Mouse (Mus musculus) right cerebral cortex, postnatal 10 days (tissue): Measurements from ENCODE around the gene Fam172a.
A peak's percentile ranks its signal among the peaks of the same experiment; 100 is the strongest.

ENCODE experiments used
- DNase-seq, 2 experiments: peaks; one replicate each; pipeline ENCODE4 v3.0.0; 2021; ENCODE audit warnings: low spot score in 2 of 2

Gene Fam172a

DNA sequence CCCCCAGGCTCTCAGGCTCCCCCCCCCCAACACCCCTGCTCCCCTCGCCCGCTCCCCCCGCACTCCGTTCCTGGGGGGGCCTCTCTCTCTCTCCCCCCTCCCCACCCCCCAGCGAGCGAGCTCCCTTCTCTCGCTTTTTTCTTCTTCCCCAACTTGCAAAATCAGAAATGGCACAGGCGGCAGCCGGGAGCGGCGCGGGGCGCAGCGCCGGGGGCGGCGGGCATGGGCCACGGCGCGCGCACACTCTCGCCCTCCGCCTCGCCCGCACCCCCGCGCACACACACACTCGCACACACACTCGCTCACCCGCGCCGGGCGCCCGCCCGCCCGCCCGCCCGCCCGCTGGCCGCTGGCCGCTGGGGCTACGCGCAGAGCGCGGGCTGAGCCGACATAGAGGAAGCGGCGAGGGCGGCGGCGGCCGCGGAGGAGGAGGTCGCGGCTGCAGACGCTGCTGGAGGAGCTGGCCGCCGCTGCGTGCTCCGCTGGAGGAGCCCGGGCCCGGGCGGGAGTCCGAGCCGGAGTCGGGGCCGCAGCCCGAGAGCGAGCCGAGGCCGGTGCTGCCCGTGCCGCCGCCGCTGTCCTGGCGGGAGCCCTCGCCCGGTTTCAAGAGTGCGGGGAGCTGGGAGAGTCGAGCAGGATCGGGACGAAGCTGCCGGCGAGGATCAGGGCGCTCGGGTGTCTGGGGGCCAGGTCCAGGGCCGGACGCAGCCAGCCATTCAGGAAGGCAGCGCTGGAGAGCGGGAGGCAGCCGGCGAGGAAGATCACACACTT lies 497.2 kb downstream of the Fam172a start:
- DNase-seq, result peak; percentile 69 to 75

DNA sequence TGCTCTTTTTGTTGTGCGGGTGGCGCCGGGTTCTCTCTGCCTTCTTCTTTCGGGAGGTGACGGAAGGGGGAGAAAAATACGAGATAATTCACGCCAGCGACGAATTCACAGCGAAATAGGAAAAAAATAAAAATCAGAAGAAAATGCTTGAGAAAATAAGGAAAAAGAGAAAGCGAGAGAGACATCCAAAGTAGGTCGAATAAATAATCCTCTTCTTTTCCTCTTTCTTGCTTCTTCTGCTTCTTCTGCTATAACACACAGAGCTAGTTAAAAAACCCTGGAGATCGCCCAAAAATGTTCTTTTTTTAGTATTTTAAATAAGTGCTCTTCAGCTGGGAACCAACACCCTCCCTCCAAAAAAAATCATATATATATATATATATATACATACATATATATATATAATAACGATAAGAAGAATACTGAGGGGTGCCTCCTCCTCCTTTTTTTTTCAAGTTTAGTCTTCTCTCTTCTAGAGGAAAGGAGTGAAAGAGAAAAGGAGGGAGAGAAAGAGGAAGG lies 497.9 kb downstream of the Fam172a start, which contains the start of gene Nr2f1:
TSS of gene Nr2f1 (minus strand) at position 116 of the 519 bp plus-strand sequence.
- no peak for DNase-seq

DNA sequence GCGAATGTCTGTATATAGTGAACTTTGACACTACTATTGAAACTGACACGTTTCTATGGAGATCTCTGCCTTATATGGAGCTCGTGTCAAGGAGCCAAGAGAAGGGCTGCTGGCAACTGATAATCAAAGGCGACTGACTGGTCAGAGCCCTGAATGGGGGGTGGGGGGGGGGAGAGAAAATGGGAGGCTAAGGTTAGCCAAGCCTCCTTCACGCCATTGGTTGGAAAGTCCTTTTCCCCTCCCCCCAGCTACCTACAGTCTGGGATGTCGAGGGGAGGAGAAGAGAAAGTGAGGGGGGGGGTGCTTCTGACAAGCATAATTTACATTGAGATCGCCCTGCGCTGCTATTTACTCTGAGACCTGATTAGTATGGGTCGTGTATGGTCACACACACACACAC lies 498.6 kb downstream of the Fam172a start:
- DNase-seq, result peak; percentile 82 to 89

DNA sequence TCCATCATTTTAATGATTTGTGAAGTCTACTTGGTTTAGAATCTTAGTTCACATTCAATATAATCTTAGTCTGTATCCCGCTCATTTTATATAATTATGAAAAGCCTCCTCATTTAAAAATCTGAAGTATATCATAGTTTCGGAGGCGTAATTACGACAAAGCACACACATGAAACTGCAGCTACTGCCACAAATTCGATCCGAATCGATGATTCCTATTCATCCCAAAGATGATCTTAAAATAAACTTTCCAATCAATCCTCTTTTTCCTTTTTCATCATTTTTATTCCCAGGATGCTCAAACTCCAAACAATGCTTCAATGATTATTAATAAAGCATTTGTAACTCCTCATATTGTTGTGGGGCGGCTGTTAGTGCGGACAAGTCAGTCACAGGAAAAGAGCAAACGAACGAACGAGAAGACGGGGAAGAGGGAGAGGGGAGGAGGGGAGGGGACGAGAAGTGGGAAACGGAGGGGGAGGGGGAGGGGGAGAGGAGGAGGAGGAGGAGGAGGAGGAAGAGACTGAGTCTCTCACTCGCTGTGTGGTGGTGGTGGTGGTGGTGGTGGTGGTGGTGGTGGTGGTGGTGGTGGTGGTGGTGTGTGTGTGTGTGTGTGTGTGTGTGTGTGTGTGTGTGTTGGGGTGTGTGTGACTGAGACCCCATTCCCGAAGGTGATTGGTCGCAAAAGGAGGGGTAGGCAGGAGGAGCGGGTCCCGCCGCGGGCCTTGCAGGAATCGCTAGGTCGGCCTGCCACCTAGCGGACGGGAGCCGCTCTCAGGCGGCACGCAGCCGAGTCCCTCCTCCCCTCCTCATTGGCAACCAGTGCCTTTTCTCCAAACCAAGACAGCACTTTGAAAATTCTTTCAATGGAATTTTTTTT lies 499.4 kb downstream of the Fam172a start:
- peak; percentile 96 to 97 for DNase-seq

DNA sequence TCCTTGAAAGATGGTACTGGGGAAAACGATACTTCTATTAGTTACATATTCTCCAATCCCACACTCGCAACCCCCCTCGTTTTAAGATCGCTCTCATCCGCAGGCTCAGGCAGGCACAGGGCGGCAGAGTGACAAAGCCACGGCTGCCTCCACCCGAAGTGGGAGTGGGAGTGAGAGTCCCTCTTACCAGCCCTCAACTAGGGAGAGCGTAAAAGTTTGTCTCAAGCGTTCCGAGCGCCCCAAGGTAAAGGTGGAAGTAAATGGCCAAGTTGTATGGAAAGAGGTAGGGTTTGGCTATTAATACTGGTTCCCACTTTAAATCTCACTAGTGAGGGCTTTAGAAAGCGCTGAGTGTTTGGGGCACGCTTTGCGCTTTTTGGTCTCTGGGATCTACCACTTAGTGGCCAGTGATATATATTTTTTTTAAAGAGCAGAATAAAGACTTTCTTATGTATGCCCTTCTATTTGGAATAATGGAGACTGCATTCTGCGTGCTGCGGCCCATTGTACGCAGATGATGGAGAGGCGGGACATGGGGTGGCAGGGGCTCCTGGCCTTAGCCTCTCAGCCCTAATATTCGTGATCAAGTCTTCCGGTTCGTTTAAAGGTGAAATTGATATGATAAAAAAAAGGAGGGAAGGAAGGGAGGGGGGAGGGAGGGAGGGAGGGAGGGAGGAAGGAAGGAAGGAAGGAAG lies 500.2 kb downstream of the Fam172a start:
- peak in 1 of 2 experiments; percentile 35 for DNase-seq

DNA sequence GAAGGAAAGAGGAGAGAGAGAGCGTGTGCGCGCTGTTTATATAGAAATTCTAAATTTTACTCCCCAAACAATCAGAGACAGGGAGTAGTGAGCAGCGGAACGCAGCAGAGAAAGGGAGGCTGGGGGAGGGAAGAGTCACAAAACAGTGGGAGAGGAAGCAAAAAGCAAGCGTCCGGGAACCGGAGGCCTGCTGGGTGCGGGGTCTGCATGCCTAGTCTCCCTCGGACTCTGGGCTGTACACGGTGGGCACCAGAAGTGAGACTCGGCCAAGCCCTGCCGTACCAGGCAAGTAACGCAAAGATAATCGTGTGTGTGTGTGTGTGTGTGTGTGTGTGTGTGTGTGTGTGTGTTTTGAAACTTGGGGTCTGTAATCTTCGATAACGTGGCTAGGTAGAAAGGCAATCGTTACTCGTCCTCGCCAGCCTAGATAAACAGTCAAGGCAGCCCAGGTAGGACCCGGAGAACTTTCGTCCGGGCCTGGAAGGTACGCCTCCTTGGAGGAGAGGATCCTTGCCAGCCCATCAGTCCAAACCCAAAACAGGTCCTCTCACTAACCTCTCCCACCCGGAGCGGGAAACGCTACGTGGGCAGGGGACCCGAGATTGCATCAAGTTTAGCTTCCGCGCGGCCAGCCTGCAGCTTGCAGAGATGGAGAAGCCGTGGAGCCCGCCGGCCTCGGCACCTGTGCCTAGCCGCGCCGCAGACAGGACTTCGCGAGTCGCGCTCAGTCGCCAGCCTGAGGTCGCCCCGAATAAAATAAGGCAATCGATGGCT lies 500.9 kb downstream of the Fam172a start:
- peak; percentile 70 to 77 for DNase-seq

DNA sequence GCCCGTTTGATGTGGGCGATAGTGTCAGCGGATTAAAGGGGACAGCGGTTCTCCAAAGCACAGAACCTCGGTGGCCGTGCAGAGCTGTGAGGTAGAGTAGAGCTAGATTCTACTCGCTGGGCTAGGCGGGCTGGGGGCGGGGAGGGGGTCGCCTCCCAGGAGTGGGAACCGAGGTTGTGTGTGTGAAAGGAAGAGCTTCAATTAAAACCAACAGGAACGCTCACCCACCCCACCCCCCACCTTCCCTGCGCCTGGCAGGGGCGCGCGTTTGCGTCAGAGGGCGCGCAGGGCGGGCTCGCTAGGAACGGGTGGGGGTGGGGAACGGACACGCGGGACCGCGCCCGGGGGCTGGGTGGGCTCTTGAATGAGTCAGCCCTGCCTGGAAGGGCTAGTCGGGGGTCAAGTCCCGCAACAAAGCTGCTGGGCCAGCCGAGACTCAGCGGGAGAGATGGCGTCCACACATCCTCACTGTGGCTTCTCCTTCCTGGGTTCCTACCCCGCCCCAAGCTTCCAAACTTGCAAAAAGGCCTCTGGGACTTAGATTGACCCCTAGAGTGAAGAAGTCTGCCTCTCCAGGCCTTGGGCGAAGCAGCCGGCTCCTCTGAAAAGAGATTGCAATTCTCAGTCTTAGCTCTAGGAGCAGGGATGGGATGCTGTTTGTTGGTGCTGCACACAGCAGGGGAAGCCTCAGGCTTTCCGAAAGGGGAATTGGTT lies 501.7 kb downstream of the Fam172a start:
- peak; percentile 85 to 90 for DNase-seq

DNA sequence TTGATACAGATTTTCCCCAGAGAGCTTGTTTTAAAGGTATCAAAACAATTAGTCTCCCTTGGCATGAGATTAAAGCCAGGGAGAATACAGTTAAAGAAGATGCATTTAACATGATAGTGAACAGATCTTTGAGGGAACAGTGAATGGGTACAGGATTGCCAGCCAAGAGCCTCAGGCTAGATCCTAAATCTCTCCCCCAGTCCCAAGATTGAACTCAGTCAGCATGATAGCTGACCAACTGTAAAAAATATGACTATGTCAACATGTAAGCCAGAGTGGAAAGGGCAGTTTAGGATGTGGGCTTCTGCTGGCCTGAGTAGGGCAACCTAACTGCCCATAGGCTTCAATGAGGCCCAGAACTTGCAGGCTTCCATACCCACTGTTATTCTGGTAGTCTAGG lies 503.6 kb downstream of the Fam172a start:
- DNase-seq, result no peak

DNA sequence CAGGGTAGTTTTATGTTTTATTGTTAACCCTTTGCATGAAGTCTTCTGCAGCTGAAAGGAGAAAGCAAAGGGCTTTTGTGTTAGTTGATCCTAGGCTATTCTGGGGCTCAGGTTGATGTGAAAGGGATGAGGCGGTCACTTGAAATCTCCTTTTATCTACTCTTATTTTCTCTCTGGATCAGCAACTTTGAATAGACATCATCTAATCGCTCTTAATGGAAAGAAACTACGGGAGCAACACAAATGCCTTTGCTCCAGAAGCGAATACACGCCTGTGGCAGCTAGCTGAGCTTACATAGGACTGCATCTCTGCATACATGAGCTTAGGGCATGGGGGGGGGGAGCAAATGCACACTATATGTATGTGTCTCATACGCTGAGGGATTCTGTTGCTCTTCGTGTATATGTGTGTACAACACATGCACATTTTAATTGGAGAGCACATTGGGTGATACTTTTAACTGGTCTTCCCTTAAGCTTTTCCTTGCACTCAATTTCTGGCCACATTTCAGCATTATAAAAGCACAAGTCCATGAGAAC lies 505.1 kb downstream of the Fam172a start:
- DNase-seq, result no peak

DNA sequence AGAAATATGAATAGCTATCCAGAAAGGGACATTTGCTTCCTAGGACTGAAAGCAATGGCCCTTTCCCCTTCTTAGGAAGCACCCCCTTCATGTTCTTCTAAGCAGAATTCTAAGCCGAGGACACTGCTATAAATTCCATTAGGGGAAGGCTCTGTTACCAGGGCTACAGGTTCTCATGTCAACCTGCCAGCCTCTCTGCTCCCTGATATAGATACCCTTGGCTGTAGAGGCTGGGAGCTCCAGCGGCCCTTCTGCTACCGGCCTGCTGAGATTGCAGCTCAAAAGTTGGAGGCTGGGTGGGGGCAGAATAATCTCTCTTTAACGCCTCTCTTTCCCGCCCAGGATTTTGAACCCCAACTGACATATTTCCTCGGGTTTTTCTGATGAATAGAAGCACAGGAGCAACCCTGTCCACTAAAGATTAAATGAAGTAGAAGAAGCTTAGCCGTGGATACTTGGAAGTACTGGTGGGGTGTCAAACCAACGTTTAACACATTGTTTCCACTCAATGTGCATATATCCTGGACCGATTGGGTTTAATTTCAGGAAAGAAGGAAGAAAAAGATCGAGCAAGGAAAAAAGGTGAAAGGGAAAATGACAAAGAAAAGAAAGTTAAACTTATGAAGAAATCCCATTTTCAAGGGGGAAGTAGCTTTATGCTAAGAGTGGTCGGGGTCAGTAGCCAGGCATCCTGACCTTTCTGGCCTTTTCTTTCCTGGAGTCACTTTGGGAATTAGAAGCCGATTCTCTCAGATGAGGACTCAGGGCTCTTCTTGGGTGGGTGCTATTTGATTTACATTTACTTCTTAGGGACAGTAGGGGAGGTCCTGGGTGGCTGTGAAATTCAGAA lies 506.2 kb downstream of the Fam172a start:
- peak; percentile 55 to 72 for DNase-seq

DNA sequence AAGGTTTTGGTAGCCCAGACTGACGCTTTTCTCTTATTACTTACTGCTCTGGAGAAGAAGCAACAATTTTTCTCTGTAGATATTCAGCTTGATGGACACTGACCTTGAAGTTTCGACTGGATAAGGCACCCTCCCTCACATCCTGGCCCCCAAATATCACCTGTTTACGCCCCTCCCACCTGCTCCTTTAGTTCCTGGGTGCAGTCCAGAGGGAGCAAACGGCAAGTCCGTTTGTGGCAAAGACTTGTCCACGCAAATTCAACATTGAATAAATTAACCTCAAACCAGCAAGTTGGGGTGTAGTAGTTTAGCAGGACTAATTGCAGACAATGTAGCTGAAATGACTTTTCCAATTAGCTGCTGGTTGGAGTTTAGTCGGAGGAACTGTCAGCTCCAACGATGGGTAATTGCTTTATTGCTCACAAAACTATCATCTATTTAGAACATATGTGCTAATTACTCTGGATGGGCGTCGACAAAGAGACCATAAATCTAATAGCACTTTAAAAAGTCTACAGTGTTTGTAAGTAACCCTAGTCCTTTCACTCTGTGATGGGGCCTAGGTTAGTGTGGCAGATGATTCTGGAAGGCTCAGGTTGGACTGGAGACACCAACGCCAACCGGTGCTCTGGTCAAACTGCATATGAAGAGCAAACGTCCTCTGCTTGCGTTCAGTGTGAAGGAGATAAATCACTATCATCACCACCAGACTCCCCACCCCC lies 507.0 kb downstream of the Fam172a start:
- no peak for DNase-seq

DNA sequence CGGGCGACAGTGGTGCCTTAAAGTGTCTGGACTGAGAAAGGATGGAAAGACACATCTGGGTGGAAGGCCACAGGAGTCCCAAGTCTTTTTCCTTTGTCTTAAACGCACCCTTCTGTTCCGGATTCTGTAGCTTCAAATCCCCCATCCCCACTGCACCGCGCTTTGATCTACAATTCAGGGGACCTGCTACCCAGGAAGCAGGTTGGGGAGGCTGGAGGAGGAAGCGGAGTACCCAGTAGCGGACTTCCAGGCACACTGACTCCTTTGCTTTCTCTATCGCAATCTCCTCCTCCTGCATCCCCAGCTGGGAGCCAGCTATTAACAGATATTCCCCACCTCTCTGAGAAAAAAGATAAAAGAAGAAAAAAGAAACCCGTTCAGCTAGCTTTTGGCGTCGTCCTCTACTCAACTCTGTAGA lies 507.8 kb downstream of the Fam172a start:
- DNase-seq, result peak in 1 of 2 experiments; percentile 41

DNA sequence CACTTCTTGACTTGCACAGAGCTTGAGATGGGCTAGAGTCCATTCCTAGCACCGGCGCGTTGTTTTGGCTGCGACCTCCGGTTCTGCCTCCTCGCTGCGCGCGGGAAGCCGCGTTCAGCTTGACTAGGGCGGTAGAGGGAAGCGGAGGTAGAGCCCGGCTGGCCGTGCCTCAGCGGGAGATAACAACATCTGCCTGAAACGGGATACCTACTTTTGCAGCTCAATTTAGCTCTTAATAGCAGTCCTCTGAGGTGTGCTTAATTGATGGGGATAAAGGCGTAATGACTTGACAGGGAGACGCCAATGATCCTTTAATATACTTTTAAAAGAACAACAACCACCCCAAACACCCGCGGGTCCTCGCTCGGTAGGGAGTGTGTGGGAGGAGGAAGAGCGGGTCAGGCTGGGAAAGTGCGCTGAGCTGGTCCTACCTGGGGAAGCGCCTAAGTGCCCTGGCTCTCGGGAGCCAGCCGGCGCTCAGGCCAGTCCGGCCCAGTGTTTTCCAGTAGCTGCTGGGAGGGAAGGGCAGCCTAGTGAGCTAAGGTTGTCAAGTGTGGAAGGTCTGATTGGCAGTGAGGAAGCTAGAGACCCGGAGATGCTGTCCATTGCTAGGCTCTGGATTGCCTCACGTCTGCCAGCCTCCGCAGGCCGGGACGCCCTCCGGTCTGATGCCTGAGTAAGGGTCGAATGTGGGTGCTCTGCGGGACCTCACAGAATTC lies 508.4 kb downstream of the Fam172a start:
- peak; percentile 61 to 63 for DNase-seq

DNA sequence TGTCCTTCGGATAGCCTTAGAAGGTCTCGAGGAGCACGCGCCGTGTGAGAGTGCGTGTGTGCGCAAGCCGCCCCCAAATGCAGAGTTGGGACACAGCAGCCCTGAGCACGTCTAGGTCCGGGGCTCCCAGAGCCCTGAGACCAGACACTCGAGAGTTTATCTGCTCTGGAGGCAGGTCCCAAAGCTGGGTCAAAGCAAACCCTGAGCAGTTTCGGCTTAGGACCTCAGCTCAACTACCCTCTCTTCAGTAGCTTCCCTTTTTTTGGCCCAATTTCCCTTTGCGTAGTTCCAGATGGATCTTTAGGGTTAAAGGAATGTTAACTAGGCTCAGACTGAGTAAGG lies 508.9 kb downstream of the Fam172a start:
- DNase-seq, result no peak

DNA sequence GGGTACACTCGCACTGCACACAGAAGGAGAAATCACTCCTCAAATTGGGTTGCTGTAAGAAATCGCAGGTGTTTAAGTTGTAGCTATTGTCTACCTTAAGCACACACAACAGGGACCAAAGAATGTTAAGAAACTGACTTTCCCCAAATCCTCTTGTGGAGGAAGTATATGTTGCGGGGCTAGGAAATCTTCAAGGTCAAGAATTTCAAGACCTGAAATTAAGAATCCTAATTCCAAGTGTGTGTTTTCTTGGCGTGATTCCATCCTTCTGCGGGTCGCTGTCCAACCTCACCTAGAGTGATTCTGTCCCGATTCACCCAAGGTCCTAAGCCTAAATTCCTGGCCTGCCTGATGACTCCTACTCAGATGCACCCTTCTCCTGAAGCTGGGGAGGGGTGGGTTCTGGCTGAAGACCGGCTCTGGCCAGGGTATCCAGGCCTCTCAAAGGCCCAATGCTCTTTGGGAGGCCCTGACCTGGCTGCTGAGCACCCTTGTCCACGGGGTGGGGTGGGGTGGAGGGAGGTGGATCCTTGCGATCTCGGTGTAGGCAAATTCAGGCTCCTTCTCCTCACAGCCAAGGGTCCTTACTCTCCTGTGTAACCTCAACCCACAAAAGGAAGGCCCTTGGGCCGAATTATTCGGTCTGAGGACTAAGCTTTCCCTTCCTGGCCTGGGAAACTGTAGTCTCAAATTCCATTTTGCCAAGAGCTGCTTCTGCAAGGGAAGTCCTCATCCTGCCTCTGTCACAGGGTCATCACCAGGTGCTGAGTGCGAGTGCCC lies 509.6 kb downstream of the Fam172a start:
- peak; percentile 24 to 29 for DNase-seq

DNA sequence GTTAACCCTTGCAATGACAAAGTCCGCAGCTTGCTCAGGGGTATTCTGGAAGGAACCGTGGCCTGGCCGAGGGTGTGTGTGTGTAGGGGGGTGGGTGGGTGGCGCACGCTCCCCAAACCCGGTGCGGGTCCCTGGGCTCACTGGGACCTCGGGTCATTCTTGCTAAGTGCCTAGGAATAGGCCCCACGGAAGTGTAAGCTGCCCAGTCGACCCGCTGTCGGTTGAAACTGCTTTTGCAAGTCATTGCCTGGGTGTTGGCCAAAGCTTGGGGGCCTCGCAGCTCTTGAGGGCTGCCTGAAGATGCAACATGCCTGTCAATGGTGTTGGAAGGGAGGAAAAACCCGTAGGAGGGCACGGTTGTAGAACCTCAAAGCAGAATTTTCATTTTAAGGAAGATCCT lies 510.3 kb downstream of the Fam172a start:
- peak; percentile 40 to 42 for DNase-seq

DNA sequence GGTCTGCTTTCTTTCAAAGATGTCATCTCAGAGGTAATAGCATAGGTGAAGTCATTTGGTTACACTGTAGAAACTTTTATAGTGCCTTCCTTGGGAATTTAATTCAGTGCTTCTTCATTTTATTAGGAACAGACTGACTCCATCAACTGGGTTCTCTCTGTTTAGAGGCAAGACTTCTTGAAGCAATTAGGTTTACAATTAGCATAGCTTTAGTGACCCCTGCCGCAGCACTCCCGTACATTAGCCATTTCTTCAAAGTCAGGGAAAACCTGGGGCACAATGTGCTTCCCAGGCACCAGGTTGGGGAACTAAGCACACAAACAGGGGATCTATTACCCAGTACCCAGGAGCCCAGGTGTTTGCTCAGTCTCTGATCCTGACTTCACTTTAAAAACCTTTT lies 511.3 kb downstream of the Fam172a start:
- no peak for DNase-seq
